Mouse (Mus musculus) brain, adult 2 months (tissue): Measurements from ENCODE around the gene Mrtfa.

ENCODE experiments used
- DNase-seq: peaks from one replicate; pipeline ENCODE4 v3.0.0; 2011; ENCODE audit warnings: low read depth, low spot score

The Mrtfa gene

DNA sequence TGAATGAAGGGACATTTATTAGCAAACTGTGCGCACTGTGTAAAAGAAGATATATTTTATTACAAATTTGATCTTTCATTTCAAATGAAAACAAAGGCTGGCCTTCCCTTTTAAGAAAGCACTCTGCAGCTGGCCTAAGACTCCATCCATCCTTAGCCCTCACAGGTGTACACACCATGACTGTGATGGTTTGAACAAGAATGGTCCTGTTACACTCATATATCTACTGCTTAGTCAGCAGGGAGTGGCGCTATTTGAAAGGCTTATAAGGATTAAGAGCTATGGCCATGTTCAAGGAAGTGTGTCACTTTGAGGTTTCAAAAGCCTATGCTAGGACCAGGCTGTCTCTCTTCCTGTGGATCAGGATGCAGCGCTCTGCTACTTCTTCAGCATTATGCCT is 122.8 kb downstream of the Mrtfa start:
- no peak for DNase-seq

DNA sequence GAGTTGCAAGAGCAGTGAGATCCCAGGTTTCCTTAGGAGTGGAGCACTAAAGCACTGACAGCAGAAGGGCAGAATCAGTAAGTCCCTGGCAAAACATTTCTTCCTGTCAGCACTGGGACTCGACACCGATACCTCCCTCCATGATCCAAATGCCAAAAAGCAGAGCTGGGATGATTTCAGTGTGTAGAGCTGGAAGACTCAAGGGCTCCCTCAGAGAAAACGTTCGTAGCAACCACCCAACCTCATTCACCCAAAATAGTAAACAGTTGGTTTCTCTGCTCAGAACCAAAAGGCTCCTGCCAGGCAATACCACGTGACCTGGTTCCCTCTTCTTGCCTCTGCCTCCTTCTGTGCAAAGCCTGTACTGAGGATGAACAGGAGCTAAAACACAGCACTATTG is 123.6 kb downstream of the Mrtfa start:
- DNase-seq, result peak; percentile 82

DNA sequence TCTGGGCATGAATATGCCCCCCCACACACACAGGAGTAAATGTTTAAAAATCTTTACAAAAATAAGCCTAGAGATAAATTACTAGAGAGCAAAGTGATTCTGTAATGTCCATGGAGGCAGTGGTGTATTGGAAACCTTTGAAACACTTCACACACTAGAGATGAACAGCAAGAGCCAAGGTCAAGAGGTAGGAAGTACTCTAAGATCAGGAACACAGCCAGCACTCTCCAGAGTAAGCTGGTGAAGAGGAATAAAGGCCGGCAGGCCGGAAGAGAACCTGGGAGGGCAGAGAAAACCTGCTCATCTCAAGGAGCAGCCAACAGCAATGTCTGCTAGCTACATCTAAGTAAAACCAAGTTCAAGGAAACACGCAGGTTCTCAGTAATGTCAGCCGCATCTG is 125.9 kb downstream of the Mrtfa start:
- no peak for DNase-seq

DNA sequence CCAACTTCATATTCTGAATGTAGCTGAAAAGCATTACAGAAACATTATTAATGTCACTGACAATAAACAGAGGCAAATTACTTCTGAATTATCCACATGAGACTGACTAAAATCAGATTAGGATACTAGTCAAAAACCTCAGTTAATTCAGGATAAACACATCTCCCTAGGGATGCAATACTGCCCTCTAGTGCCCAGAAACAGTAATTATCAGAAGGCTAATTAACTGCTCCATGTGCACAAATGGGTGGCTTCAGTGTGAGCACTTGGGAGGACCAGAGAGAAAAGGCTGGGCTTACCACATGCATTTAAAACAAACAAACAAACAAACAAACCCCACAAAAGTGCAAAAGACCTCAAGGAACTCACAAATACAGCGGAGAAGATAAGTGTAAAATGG is 126.4 kb downstream of the Mrtfa start:
- peak; percentile 67 for DNase-seq

DNA sequence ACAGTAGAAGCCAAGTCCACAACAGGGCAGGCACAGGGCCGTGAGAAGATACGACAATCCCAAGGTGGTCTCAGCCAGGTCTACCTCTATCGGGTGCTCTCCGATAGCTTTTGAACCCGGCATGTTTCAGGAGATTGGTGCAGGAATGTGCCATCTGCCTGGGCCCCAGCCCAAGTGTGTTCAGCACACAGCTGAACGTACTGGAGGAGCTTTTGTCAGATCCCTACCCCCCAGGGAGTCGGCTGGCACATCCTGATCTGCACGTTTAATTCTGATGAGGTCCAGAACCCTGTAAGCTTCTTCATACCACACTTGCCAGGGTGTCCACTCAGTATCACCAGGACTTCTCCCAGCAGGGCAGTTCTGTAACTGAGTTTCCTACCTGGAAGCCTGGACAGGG is 127.9 kb downstream of the Mrtfa start:
- peak; percentile 77 for DNase-seq

DNA sequence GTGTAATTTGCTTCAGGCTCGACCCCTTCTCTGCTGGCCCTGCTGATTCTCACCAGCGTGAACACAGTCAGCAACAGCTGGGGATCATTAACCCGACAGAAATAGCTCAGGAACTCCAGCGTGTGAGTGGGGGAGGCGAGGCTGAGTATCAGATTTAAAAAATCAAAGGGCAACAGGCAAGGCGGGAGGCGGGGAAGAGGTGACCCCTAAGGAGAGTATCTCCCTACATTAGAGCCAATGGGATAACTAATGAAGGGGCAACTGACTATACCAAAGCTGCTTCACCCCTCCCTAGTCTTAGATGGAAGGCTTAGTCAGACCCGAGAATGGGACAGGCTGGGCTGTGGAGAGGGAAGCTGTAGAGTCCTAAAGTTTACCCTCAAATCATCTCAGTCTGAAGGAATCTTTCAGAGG is 128.4 kb downstream of the Mrtfa start:
- peak; percentile 61 for DNase-seq

DNA sequence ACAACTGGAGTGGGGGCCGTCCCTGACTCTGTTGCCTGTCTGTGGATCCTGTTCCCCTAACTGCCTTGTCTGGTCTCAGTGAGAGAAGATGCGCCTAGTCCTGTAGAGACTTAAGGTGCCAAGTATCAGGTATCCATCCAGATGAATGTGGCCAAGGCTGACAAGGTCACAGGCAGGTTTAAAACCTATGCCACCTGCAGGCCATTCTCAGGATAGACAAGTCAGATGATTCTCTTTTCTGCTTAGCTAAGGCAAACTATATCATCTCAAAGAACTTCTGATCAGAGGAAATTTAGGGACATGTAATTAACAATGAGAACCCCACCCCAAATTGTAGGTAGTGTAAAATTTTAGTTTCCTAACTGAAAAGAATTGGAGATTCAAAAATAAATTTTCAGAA is 129.6 kb downstream of the Mrtfa start:
- no peak for DNase-seq

DNA sequence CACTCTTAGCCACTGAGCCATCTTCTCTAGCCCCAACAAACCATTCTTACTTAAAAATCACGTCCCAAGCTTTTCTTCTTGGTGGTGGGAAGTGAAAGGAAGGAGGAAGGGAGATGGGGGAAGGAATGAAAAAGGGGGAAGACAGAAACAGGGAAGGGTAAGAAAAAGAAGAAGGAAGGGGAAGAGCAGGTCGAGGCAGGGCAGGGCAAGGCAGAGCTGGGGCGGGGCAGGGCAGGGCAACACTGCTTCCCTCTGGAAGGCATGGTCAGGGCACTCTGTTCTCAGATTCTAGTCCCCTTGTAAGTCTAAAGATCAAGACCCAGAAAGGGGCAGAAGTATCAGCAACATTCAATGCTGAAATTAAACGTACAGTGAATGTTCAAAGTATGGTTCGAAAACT is 132.8 kb downstream of the Mrtfa start:
- DNase-seq, result no peak

DNA sequence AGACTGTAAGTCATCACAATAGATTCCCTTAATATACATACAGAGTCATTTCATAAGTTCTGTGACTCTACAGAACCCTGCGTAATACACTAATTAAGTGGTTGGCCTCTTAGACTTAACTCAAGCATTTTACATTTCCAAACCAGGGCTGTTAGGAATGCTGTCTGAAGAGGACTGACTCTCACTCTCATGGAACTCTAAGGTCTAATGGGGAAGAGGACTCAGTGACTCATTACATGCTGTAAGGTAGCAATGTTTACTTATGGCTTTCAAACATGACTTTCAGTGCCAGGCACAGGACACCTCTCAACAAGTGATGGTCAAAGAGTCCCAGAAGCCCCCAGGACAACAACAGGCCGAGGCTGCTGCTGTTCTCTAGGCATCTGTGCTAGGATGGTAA is 135.1 kb downstream of the Mrtfa start:
- DNase-seq, result no peak

DNA sequence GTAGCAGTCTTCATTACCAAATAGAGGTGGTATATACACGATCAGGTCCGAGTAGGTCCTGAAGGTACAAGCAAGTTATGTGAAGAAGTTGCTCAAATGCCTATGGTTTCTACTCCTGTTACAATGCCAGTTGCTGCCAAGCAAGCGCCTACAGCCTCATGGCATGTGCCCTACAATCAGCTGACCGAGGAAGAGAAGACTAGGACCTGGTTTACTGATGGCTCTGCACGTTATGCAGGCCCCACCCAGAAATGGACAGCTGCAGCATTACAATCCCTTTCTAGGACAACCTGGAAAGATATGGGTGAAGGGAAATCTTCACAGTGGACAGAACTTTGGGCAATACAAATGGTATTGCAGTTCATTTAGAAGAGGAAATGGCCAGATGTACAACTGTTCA is 138.1 kb downstream of the Mrtfa start:
- DNase-seq, result no peak

DNA sequence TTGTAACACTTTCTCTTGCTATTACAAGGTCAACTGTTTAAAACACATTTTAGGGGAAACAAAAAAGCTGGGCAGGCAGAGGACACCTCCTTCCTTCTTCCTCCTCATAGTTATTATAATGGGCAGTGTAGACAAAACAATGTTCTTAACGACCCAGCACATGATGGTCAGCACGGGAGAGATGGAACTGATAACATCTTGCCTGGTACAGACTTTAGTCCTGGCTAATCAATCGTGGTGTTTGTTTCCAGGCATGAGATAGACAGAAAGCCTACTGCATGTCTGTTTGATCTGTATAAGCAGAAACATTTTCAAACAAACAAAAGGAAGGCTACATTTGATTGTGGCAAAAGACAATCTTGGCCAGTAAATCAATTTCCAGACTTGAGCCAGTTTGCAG is 140.1 kb downstream of the Mrtfa start:
- DNase-seq, result no peak

DNA sequence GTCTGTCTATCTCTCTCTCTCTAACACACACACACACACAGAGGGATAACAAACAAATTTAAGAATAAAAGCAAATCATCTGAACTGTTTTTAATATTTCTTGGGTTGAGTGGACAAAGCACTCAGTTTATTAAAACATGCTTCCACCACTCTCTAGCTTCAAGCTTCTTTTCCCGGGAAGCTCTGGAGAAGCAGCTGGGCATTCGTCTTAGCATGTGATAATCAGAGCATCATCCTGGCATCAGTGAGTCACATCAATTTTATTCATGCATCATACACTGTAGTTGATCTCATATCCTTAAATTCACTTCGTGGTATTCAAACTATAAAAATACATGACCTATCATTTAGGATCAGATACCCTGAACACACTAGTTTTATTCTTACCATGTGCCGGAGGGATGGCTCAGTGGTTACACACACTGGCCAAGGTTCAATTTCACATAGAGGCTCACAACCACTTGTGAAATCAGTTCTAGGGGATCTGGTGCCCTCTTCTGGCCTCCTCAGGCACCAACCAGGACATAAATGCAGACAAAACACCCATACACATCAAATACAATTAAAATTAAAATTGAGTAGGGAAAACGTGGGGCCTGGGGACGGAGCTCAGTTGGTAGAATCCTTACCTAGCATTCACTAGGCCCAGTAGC is 141.0 kb downstream of the Mrtfa start:
- peak; percentile 61 for DNase-seq

DNA sequence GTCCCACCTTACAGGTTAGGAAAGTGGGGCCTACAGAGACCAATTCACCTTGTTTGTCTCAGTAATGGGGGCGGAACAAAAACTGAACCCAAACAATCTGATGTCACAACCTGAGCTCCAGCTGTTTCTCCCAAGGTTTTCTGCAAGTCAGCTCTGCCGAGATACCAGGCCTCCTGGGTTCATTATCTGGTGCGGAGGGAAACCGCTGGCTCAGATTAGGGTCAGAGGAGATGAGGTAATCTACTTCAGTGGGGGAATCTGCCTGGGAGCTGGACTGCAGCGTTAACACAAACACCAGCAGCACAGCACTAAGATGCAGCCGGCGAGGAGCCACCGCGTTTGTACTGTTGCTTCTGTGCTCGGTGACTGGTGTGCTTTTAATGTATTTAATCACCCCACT is 143.1 kb downstream of the Mrtfa start:
- no peak for DNase-seq

DNA sequence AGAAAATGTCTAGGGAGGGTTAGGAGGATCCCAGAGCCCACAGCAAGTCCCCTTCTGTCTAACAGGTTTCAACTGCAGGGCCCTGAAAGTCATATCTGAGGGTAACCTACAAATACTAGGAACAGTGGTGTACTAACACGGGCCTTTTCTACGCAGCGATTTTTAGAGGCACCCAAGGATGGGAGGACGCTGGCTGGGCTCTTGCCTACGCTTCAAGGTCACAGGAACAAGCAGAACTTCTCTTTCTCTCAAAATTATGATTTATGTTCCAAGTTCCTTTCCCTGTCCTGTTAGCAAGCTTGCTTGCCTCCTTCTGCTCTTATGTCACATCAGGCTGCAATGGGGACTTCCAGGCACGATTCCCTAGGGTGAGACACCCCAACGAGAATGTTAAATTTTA is 144.5 kb downstream of the Mrtfa start:
- no peak for DNase-seq

DNA sequence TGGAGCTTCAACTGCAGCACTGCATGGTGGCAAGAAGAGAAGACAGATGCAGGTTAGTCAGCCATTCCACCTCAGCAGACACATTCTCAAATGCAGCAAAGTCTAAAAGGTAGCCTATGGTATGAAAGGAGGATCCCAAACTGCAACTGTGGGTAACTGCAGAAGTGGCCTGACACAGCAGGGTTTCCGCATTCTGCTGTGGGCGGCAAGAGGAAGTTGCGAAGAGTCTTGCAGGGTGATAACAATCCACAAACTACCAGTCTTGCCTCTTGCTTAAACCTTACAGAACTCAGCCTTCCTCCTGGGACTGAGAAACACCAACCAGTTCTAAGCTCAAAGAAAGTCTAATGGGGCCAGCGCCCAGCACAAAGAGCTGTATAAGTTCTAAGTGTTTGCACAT is 145.2 kb downstream of the Mrtfa start:
- no peak for DNase-seq

DNA sequence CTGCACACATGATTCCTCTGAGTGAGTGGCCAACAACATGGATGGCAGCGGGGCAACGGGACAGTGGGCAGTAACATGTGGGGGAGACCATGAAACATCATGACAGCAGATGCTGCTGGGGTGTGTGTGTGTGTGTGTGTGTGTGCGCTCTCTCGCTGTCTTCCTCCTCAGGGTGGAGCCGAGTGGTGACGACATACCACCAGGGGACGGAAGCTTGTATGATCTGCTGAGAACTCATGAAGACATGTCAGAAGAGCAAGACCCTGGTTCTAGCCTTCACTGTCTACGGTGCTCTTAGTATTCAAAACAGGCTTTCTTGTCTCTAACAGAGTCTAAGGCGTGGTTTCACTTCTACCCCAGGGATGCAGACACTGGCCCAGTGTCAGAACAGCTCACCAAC is 146.1 kb downstream of the Mrtfa start:
- DNase-seq, result no peak

DNA sequence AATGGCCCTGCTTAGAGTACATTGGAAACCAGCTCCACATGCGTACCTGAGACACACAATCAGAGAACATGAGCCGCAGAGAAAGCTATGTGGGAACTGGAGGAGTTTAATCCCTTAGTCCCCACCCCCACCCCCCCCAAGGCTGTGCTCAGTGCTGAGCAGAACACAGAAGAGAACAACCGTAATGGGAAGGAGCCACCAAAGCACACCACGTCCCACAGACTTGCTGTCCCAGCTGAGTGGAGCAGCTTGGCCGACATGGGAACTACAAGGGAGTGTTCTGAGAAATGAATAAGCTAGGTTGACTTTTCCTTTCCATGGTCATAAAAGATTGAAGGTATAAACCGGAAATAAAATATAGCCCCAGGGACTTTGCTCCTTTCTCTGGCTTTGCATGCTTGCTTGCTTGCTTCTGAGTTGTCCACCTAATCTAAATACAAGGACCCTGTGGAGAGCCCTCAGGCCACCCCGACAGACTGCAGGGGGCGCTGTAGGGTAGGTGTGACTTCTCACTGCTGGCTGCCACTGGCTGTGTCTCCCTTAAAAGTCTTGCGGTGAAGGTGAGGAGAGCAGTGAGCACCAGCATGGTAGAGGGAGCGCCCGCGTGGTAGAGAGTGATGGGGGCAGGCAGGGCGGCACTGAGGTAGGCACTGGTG is 148.2 kb downstream of the Mrtfa start:
- no peak for DNase-seq

DNA sequence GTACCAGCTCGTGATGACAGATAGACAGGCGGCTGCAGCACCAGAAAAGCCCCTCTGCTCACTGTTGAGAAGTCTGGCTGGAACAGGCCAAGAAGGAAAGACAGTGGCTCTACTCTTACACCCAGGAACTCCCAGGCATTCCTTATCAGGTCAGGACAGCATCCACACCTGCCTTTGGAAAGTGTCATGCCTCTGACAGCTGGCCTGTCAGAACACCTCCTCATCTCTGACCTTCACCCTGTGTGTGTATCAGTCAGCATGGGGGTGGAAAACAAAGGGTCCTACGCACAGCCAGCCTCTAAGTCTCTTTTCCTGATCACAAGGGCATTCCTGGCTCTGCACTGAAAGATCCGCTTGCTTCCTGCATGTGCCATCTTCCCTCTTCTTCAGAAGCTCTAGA is 148.8 kb downstream of the Mrtfa start:
- no peak for DNase-seq

DNA sequence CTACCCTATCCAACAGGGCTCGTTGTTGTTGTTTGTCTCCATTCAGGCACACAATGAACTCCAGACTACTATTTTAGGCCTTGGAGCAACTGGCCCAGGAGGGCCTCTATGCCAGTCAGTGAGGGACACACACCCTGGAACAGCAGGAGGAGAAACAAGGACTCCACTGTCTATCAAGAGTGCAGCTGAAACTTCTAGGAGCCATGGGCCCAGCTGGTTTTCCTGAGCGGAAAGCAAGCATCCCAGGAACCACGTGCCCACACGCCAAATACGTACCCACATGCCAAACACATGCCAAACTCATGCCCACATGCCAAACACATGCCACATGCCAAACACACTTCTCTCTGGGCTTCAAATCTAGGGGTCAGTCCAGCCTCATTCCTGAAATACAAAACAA is 152.1 kb downstream of the Mrtfa start:
- no peak for DNase-seq

DNA sequence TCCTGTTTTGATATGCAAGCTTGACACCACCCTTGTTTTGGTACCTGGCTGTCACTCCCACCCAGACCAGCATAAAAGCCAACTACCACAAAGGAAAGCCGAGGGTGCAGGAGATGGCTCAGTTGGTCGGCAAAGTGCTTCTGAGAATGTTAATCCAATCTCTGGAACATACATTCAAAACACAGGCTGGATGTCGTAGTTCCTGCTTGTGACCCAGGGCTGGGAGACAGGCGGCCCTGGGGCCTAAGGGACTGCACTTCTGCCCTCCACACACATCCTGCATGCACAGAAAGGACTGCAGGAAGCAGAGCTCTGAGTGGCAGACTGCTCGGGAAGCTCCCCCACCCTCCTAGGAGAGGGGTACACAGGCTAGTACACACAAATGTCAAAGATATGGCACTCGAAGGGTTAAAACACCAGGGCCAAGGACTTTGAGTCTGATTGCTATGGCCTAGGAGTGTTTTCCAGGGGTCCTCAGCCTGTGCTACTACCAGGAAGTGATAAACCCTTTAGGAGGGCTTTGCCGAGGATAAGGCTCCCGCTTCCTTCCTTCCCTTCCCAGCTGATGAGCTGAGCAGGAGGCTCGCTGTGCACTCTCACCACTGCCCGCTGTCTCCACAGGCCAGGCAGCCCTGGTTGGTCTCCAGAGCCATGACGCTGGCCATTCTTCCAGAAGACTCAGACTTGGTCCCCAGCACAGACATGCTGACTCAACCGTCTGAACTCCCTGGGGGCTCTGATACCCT is 155.0 kb downstream of the Mrtfa start:
- no peak for DNase-seq

DNA sequence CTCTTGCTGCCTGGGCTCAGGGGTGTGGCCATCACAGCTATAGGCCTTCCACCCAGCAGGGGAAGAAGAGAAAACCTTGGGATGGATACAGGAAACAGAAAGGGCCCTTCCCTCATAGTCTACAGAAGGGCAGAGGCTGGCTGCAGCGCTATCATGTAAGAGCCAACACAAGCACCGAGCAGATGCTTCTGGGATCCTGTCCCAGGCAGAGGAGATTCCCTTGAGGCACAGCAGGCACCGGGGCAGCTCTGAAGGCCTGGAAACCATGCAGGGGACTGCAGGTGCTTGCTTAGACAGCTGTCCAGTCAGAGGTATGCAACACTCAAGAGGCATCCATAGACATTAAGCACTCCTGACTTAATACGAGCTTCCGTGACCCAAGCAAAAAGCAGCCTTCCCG is 156.4 kb downstream of the Mrtfa start:
- DNase-seq, result no peak

DNA sequence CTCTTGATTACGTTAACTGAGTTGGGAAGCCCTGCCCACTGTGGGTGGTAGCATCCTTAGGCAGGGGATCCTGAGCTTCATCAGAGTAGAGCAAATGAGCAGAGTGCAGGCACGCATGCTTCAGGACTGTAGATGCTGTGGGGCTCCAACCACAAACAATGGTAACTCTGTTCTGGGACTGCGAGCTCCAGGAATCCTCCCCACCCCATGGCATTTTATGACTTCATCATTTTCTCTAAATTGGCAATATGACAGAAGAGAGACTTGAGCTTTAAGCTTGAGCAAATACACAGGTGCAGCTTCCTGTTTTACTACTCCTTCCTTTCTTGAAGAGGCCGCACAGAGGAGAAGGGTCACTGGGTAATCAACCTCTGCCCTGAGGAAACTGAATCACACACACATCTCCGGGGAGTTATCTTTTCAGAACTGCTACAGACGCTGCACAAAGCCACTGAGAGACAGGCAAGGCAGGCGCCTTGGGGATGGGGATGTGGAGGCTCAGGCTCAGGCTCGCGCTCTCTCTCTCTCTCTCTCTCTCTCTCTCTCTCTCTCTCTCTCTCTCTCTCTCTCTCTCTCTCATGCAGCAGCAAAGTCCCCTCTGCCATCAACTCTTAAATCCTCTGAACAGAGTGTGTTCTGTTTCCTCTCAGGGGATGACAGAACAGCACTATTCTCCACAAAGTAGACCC is 157.5 kb downstream of the Mrtfa start:
- DNase-seq, result no peak

DNA sequence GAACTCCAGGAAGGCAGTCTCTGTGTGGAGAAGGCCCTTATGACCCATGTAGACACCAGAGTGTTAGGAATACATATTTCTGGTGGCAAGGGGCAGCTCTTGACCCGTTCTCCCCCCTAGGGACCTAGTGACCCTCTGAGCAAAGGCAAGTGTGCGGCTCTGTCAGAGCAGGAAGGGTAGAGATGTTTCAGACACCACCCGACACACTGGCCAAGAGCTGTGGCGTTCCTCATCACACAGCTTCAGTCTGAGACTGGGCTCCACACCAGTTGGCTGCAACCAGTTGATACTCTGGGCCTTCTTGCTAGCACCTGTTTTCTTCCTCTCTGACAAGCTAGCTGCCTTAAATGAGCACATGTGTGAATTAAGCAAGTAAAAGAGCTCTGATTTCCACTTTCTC is 158.9 kb downstream of the Mrtfa start:
- DNase-seq, result no peak
